25 mouse cellular contexts compared by ENCODE assay signal in the genomic region with DNA sequence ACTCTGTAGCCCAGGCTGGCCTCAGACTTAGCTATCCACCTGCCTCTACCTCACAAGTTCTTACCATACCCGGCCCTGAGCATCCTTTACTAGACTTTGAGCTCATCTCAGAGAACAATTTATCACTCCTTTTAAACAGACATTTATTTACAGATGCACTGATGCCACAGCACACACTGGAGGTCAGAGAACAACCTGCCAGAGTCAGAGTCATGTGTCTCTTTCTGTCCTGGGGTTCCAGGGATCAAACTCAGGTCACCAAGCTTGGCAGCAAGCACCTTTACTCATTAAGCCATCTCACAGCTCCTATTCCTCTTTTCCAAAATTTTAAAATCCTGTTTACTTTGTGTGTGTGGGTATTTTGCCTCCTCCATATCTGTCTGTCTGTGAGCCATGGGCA. TPM values are rescaled to one million over a fixed set of nuclear protein-coding genes. Genes with fewer than 3 reads are reported as not detected.
DNase-seq lines count a peak whose midpoint lies in the region; ATAC-seq and TF ChIP-seq lines count a peak whose summit lies in the region.
"Had no signal": no experiment of that assay in that cellular context is flagged by ENCODE, and none has a peak within 500 bp of the region (broad histone marks: within the 10 kb centered on the region; RNA-seq: fewer than 3 reads in every experiment).

No protein-coding gene starts in this region.

- no peak for TF ChIP-seq CTCF in liver, adult 2 months (IDR thresholded peaks at IDR 0.05; ENCODE audit: low read depth, low read length)
- TF ChIP-seq CTCF in liver, postnatal 0 days (IDR thresholded peaks at IDR 0.05; ENCODE audit: low read depth): no peak
- TF ChIP-seq CTCF in spleen, adult 2 months (IDR thresholded peaks at IDR 0.05; ENCODE audit: extremely low read depth, insufficient read depth, insufficient read length, insufficient replicate concordance): no peak

- no peak for TF ChIP-seq POLR2A in liver, adult 2 months (IDR thresholded peaks at IDR 0.05; ENCODE audit: extremely low read depth, insufficient read depth, low read length)
- TF ChIP-seq POLR2A in spleen, adult 2 months (IDR thresholded peaks at IDR 0.05; ENCODE audit: low read depth, low read length): no peak

- H3K4me3 ChIP-seq in kidney, embryonic 14.5 days (ENCODE audit: low read length): no peak overlapping the region
- H3K4me3 ChIP-seq in liver, adult 2 months (ENCODE audit: insufficient read depth, low read depth, low read length): no peak overlapping the region
- no peak overlapping the region for H3K4me3 ChIP-seq in liver, postnatal 0 days (ENCODE audit: low read depth, low read length)
- H3K4me3 ChIP-seq in spleen, adult 2 months (ENCODE audit: extremely low read depth, insufficient read depth, insufficient read length): no peak overlapping the region
- H3K4me3 ChIP-seq: embryonic facial prominence, embryonic 10.5 days; embryonic facial prominence, embryonic 13.5 days; erythroblast, embryonic 14.5 days; forebrain, embryonic 12.5 days; forebrain, embryonic 15.5 days; heart, embryonic 12.5 days; heart, embryonic 15.5 days; hindbrain, embryonic 10.5 days; hindbrain, embryonic 13.5 days had no signal

- H3K79me2 ChIP-seq in liver, adult 2 months (ENCODE audit: control insufficient read depth, insufficient read depth, low read length): peaks cover 5% of the 10 kb centered on the region; the same call in 1 of the 2 replicates

- TF ChIP-seq EP300 in liver, postnatal 0 days (IDR thresholded peaks at IDR 0.05; ENCODE audit: low read depth): no peak

- no peak for ATAC-seq in kidney, embryonic 14.5 days (ENCODE audit: low FRiP score, low TSS enrichment)
- no peak for ATAC-seq in liver, postnatal 0 days
- ATAC-seq: forebrain, embryonic 15.5 days had no signal

- H3K9me3 ChIP-seq in kidney, embryonic 14.5 days (ENCODE audit: control insufficient read depth, low read length): no peaks in the 10 kb centered on the region
- H3K9me3 ChIP-seq in liver, postnatal 0 days (ENCODE audit: low read length): no peaks in the 10 kb centered on the region
- H3K9me3 ChIP-seq: embryonic facial prominence, embryonic 10.5 days; embryonic facial prominence, embryonic 13.5 days; forebrain, embryonic 12.5 days; forebrain, embryonic 15.5 days; heart, embryonic 12.5 days; heart, embryonic 15.5 days; hindbrain, embryonic 10.5 days; hindbrain, embryonic 13.5 days had no signal

- peaks cover 3% of the 10 kb centered on the region for H3K4me1 ChIP-seq in kidney, embryonic 14.5 days (ENCODE audit: control insufficient read depth, insufficient read depth, low read length)
- H3K4me1 ChIP-seq in liver, adult 2 months (ENCODE audit: control insufficient read depth, insufficient read depth, low read length): peaks cover 13% of the 10 kb centered on the region
- peaks cover 27% of the 10 kb centered on the region for H3K4me1 ChIP-seq in liver, postnatal 0 days (ENCODE audit: insufficient read depth)
- peaks cover 20% of the 10 kb centered on the region for H3K4me1 ChIP-seq in spleen, adult 2 months (ENCODE audit: control insufficient read depth, insufficient read depth, insufficient read length)

- H3K4me2 ChIP-seq in kidney, embryonic 14.5 days (replicated peaks; ENCODE audit: low read depth, low read length): no peak overlapping the region
- no peak overlapping the region for H3K4me2 ChIP-seq in liver, postnatal 0 days (ENCODE audit: low read depth, low read length)
- H3K4me2 ChIP-seq: embryonic facial prominence, embryonic 13.5 days; forebrain, embryonic 12.5 days; forebrain, embryonic 15.5 days; heart, embryonic 12.5 days; heart, embryonic 15.5 days; hindbrain, embryonic 13.5 days had no signal

- H3K27ac ChIP-seq in kidney, embryonic 14.5 days (ENCODE audit: low read depth, low read length): no peak overlapping the region
- H3K27ac ChIP-seq in liver, adult 2 months (replicated peaks; ENCODE audit: insufficient read depth, low read depth, low read length): peak overlapping the region; percentile 76
- no peak overlapping the region for H3K27ac ChIP-seq in liver, postnatal 0 days (ENCODE audit: low read depth)
- peak overlapping the region; percentile 91 for H3K27ac ChIP-seq in spleen, adult 2 months (ENCODE audit: insufficient read depth, low read length)
- H3K27ac ChIP-seq: embryonic facial prominence, embryonic 10.5 days; embryonic facial prominence, embryonic 13.5 days; forebrain, embryonic 12.5 days; forebrain, embryonic 15.5 days; heart, embryonic 15.5 days; hindbrain, embryonic 10.5 days; hindbrain, embryonic 13.5 days had no signal

- H3K27me3 ChIP-seq in kidney, embryonic 14.5 days (ENCODE audit: control insufficient read depth, insufficient read depth, low read length): no peaks in the 10 kb centered on the region
- H3K27me3 ChIP-seq in liver, adult 2 months (ENCODE audit: control insufficient read depth, insufficient read depth, low read length): no peaks in the 10 kb centered on the region
- no peaks in the 10 kb centered on the region for H3K27me3 ChIP-seq in liver, postnatal 0 days (ENCODE audit: insufficient read depth, low read length)
- no peaks in the 10 kb centered on the region for H3K27me3 ChIP-seq in spleen, adult 2 months (ENCODE audit: control insufficient read depth, insufficient read depth, low read length)
- H3K27me3 ChIP-seq: embryonic facial prominence, embryonic 13.5 days; forebrain, embryonic 15.5 days; heart, embryonic 12.5 days; heart, embryonic 15.5 days; hindbrain, embryonic 13.5 days had no signal

- no peaks in the 10 kb centered on the region for H3K36me3 ChIP-seq in kidney, embryonic 14.5 days (ENCODE audit: control insufficient read depth, insufficient read depth, low read length)
- H3K36me3 ChIP-seq in liver, adult 2 months (ENCODE audit: control insufficient read depth, insufficient read depth, low read length): no peaks in the 10 kb centered on the region; the same call in 1 of the 2 replicates
- H3K36me3 ChIP-seq in liver, postnatal 0 days (replicated peaks; ENCODE audit: insufficient read depth, low read length): no peaks in the 10 kb centered on the region
- no peaks in the 10 kb centered on the region for H3K36me3 ChIP-seq in spleen, adult 2 months (ENCODE audit: control insufficient read depth, insufficient read depth, low read length)
- H3K36me3 ChIP-seq: embryonic facial prominence, embryonic 13.5 days; forebrain, embryonic 12.5 days; forebrain, embryonic 15.5 days; heart, embryonic 12.5 days; heart, embryonic 15.5 days; hindbrain, embryonic 13.5 days had no signal

- 91% methylated on average over 1 of the region's 1 CpGs for WGBS in kidney, embryonic 14.5 days
- WGBS in liver, adult 2 months: 17% methylated on average over 1 of the region's 1 CpGs
- WGBS in liver, postnatal 0 days (ENCODE audit: insufficient replicate concordance): 59% methylated on average over 1 of the region's 1 CpGs
- WGBS in spleen, adult 2 months: 74% methylated on average over 1 of the region's 1 CpGs

- DNase-seq in kidney, adult 11 months: peak; percentile 17
- peak; percentile 99 for DNase-seq in liver, adult 2 months (ENCODE audit: extremely low read depth, low read depth, low spot score)
- no peak for DNase-seq in liver, postnatal 0 days
- DNase-seq in spleen, adult 2 months (ENCODE audit: low read depth in 1 of 2, low spot score in 2 of 2): no peak
- no peak for DNase-seq in spleen, postnatal 4 days (ENCODE audit: low spot score in 2 of 2)
- DNase-seq: adrenal gland, adult 8-10 months; adrenal gland, postnatal 25 days; cerebellum, adult 11-12 months; cerebellum, adult 8-10 months; cerebellum, postnatal 10 days; cerebellum, postnatal 36 days; embryo, embryonic 11 days; gastrocnemius, postnatal 25 days; heart, adult 18-20 months; heart, postnatal 36 days had no signal

- no peak overlapping the region for H3K9ac ChIP-seq in kidney, embryonic 14.5 days (ENCODE audit: low read depth, low read length)
- no peak overlapping the region for H3K9ac ChIP-seq in liver, adult 2 months (ENCODE audit: low read depth, low read length)
- H3K9ac ChIP-seq in liver, postnatal 0 days (replicated peaks): no peak overlapping the region
- H3K9ac ChIP-seq: embryonic facial prominence, embryonic 13.5 days; forebrain, embryonic 12.5 days; forebrain, embryonic 15.5 days; heart, embryonic 12.5 days; heart, embryonic 15.5 days; hindbrain, embryonic 13.5 days had no signal

RNA-seq across cellular contexts. Expression of gene Thrap3, which starts 2.8 kb away (rescaled TPM):
- 141 and 281 TPM in 2 replicates for polyA plus RNA-seq in kidney, embryonic 14.5 days (2014; fragmentation: Nextera tagmentation; extraction: Ambion mirVana)
- 74.3 and 78.6 TPM in 2 replicates for total RNA-seq in liver, adult 2 months (2014; rRNA removed)
- 25.6 and 29.1 TPM in 2 replicates for polyA plus RNA-seq in liver, adult 2 months (2012; rRNA removed)
- polyA plus RNA-seq in liver, postnatal 0 days (2015; fragmentation: Nextera tagmentation; extraction: Ambion mirVana): 47.8 and 62.4 TPM in 2 replicates
- polyA plus RNA-seq in spleen, adult 2 months (2012; rRNA removed): 51.1 and 53.0 TPM in 2 replicates

RNA-seq across cellular contexts. Expression of gene Sh3d21, which starts 42.1 kb away (rescaled TPM):
- polyA plus RNA-seq in kidney, embryonic 14.5 days (2014; fragmentation: Nextera tagmentation; extraction: Ambion mirVana): 7.3 and 8.7 TPM in 2 replicates
- total RNA-seq in liver, adult 2 months (2014; rRNA removed): 0.54 and 0.65 TPM in 2 replicates
- polyA plus RNA-seq in liver, adult 2 months (2012; rRNA removed): 0.26 and 0.55 TPM in 2 replicates
- polyA plus RNA-seq in liver, postnatal 0 days (2015; fragmentation: Nextera tagmentation; extraction: Ambion mirVana): 2.4 and 2.7 TPM in 2 replicates
- polyA plus RNA-seq in spleen, adult 2 months (2012; rRNA removed): 0.34 and 0.54 TPM in 2 replicates

RNA-seq across cellular contexts. Expression of gene Map7d1, which starts 50.8 kb away (rescaled TPM):
- 35.6 and 43.3 TPM in 2 replicates for polyA plus RNA-seq in kidney, embryonic 14.5 days (2014; fragmentation: Nextera tagmentation; extraction: Ambion mirVana)
- total RNA-seq in liver, adult 2 months (2014; rRNA removed): 7.5 and 8.2 TPM in 2 replicates
- polyA plus RNA-seq in liver, adult 2 months (2012; rRNA removed): 18.5 and 19.1 TPM in 2 replicates
- polyA plus RNA-seq in liver, postnatal 0 days (2015; fragmentation: Nextera tagmentation; extraction: Ambion mirVana): 7.2 and 10.0 TPM in 2 replicates
- 46.3 and 60.2 TPM in 2 replicates for polyA plus RNA-seq in spleen, adult 2 months (2012; rRNA removed)

RNA-seq across cellular contexts. Expression of gene Trappc3, which starts 56.7 kb away (rescaled TPM):
- polyA plus RNA-seq in kidney, embryonic 14.5 days (2014; fragmentation: Nextera tagmentation; extraction: Ambion mirVana): 19.7 and 68.6 TPM in 2 replicates
- total RNA-seq in liver, adult 2 months (2014; rRNA removed): 38.2 and 45.8 TPM in 2 replicates
- 24.1 and 30.6 TPM in 2 replicates for polyA plus RNA-seq in liver, adult 2 months (2012; rRNA removed)
- polyA plus RNA-seq in liver, postnatal 0 days (2015; fragmentation: Nextera tagmentation; extraction: Ambion mirVana): 39.0 and 39.2 TPM in 2 replicates
- polyA plus RNA-seq in spleen, adult 2 months (2012; rRNA removed): 23.6 and 25.7 TPM in 2 replicates

RNA-seq across cellular contexts. Expression of gene Eva1b, which starts 57.8 kb away (rescaled TPM):
- 96.1 and 124 TPM in 2 replicates for polyA plus RNA-seq in kidney, embryonic 14.5 days (2014; fragmentation: Nextera tagmentation; extraction: Ambion mirVana)
- 8.0 and 9.5 TPM in 2 replicates for total RNA-seq in liver, adult 2 months (2014; rRNA removed)
- 15.8 and 18.1 TPM in 2 replicates for polyA plus RNA-seq in liver, adult 2 months (2012; rRNA removed)
- polyA plus RNA-seq in liver, postnatal 0 days (2015; fragmentation: Nextera tagmentation; extraction: Ambion mirVana): 17.1 and 17.7 TPM in 2 replicates
- polyA plus RNA-seq in spleen, adult 2 months (2012; rRNA removed): 57.5 and 89.5 TPM in 2 replicates

Comparison
In these comparisons a context has a peak if more than half of its experiments do, and no peak if none do; other contexts are left out.
1. DNase-seq: peak in kidney, adult 11 months (single experiment) and liver, adult 2 months (single experiment); none in liver, postnatal 0 days (single experiment), spleen, adult 2 months (0 of 2) and spleen, postnatal 4 days (0 of 2).
2. H3K27ac ChIP-seq: peak in liver, adult 2 months (single experiment) and spleen, adult 2 months (single experiment); none in kidney, embryonic 14.5 days (single experiment) and liver, postnatal 0 days (single experiment).